Mouse (Mus musculus) midbrain, embryonic 15.5 days (tissue): ENCODE data around the gene Crygd. TPM values are rescaled to one million over a fixed set of nuclear protein-coding genes. Genes with fewer than 3 reads are reported as not detected.
A peak's percentile ranks its signal among the peaks of the same experiment; 100 is the strongest.

Source experiments
- ATAC-seq: fragments of 200-750 bp; cut with Nextera tagmentation; replicated peaks from 2 replicates; pipeline ENCODE4 v1.8.0; 2017; ENCODE audit warnings: moderate TSS enrichment
- H3K27ac ChIP-seq: fragments of 300-500 bp; sonication (generic); 2 replicates; pipeline ENCODE4 v1.5.1; 2015; ENCODE audit warnings: mild to moderate bottlenecking, inconsistent platforms
- H3K27me3 ChIP-seq: fragments of 300-500 bp; sonication (generic); replicated peaks from 2 replicates; pipeline ENCODE4 v1.6.1; 2015; ENCODE audit warnings: inconsistent platforms
- H3K36me3 ChIP-seq: fragments of 300-500 bp; sonication (generic); replicated peaks from 2 replicates; pipeline ENCODE4 v1.6.1; 2015; ENCODE audit warnings: inconsistent platforms
- H3K4me1 ChIP-seq: fragments of 300-500 bp; sonication (generic); 2 replicates; pipeline ENCODE4 v1.6.1; 2015; ENCODE audit warnings: inconsistent platforms
- H3K4me2 ChIP-seq: fragments of 300-500 bp; sonication (generic); 2 replicates; pipeline ENCODE4 v1.6.1; 2015; ENCODE audit warnings: inconsistent platforms, mild to moderate bottlenecking, moderate library complexity
- H3K4me3 ChIP-seq: fragments of 300-500 bp; sonication (generic); 2 replicates; pipeline ENCODE4 v1.5.1; 2015; ENCODE audit warnings: mild to moderate bottlenecking, inconsistent platforms
- H3K9ac ChIP-seq: fragments of 300-500 bp; sonication (generic); 2 replicates; pipeline ENCODE4 v1.6.1; 2015; ENCODE audit warnings: mild to moderate bottlenecking, inconsistent platforms
- H3K9me3 ChIP-seq: fragments of 300-500 bp; sonication (generic); 2 replicates; pipeline ENCODE4 v1.6.1; 2016; ENCODE audit warnings: inconsistent platforms
- WGBS: fragments of 180-500 bp; shearing (Covaris S2); methylation state at CpG from one replicate; pipeline ENCODE4 v1.1.7; 2015; ENCODE audit warnings: mixed read lengths; 5-methylcytosine and 5-hydroxymethylcytosine counted together
- polyA plus RNA-seq: library from polyadenylated mRNA; unstranded; fragments of >200 nt; fragmentation: Nextera tagmentation; extraction: Ambion mirVana; gene quantifications from 2 replicates; pipeline ENCODE4 v1.2.1, GENCODE M21; 2015

Crygd gene
- polyA plus RNA-seq, result not detected in 2 replicates

DNA sequence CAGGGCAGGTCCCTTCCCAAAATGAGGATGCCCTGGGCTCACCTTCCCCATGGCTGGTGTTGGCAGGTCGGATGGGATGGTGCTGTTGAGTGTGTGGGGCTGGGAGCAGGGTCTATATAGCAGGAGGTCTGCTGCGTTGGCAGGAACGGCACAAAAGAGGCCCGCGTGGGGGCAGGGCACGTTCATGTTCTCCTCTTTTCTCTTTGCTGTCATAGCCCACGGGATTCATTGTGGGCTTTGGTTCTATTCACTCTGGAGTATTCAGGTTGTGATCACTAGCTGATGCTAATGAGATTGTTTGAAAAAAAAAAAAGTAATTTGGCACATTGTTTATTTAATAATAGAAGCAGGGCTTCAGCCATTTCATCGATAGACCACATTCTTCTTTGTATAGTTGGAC is at the start of gene Crygd:
Gene Crygd (minus strand): TSS at position 101 of the 400 bp plus-strand sequence.
- Histone ChIP-seq H3K4me1 (no peaks in the 10 kb centered on the region), H3K4me2 (no peak within 1 kb of the TSS), H3K27me3 (no peaks in the 10 kb centered on the region), H3K9me3 (no peaks in the 10 kb centered on the region), H3K9ac (no peak within 1 kb of the TSS), H3K27ac (no peak within 1 kb of the TSS), H3K36me3 (no peaks in the 10 kb centered on the region), H3K4me3 (no peak within 1 kb of the TSS)
- no peak for ATAC-seq
- WGBS, result 58% methylated on average over 8 of the region's 8 CpGs

DNA sequence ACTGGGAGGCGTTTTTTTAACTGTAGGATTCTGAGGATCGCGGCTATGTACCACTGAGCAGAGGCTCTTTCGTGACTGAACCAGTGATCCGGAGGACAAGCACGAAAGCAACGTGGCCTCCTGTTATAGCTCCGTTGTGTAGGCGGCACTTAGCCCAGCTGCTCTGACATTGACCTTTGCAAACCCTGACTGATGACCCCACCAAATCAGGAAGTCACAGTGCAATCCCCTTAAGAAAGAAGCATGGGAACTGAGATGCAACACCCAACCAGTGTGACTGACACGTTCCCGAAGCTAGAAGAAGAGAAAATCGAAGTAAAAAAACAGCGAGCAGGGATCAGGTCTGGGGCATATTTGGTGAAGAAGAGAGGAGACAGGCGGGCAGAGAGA is 49.5 kb upstream of the Crygd start:
- Histone ChIP-seq H3K27me3 (no peaks in the 10 kb centered on the region), H3K4me2 (peak overlapping the region; percentile 31; the same call in 1 of the 2 replicates), H3K9ac (no peak overlapping the region), H3K4me3 (no peak overlapping the region), H3K36me3 (no peaks in the 10 kb centered on the region), H3K27ac (no peak overlapping the region), H3K9me3 (no peaks in the 10 kb centered on the region), H3K4me1 (0 out of 2 replicates have a peak, but pooled peaks cover 2% of the 10 kb centered on the region)
- WGBS, result 53% methylated on average over 14 of the region's 14 CpGs
- no peak for ATAC-seq

DNA sequence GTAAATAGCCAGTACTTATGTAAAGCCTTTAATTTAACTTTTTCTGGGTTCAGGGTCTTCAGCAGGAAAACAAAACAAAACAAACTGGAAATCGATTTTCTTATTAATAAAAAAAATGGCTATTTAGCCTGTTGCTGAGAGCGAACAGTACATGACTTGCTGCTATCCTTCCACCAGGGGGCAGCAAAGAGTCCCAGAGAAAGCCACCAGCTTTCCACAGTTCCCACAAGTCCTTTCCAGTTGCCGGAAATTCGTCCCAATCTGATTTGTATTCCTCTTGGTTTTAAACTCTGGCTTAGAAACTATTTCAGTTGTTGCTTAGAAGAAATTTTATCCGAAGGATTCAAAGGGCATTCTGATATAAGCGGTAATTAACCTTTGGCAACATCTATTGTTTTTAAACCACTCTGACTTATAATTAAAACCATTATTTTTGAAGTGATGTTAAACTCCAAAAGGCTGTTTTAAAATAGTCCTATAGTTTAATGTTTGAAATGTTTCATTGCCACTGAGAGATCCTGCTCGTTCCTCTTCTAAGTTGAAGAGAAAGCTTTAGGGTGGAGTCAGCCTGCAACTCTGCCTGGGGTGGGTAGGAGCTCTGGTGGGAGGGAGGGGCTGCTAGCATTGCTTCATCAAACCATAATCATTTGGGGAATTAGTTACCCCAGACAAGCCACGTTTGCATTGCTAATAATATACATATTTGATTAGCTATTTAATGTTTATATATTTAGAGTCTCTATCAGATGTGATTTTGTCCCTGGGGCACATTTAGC is 49.0 kb upstream of the Crygd start:
- H3K27ac ChIP-seq, result no peak overlapping the region
- H3K4me3 ChIP-seq, result no peak overlapping the region
- no peaks in the 10 kb centered on the region for H3K27me3 ChIP-seq
- WGBS, result 12% methylated on average over 8 of the region's 8 CpGs
- H3K36me3 ChIP-seq, result no peaks in the 10 kb centered on the region
- peak overlapping the region; percentile 31 for H3K4me2 ChIP-seq
- 0 out of 2 replicates have a peak, but pooled peaks cover 2% of the 10 kb centered on the region for H3K4me1 ChIP-seq
- no peak overlapping the region for H3K9ac ChIP-seq
- H3K9me3 ChIP-seq, result no peaks in the 10 kb centered on the region
- peak; percentile 81 for ATAC-seq

DNA sequence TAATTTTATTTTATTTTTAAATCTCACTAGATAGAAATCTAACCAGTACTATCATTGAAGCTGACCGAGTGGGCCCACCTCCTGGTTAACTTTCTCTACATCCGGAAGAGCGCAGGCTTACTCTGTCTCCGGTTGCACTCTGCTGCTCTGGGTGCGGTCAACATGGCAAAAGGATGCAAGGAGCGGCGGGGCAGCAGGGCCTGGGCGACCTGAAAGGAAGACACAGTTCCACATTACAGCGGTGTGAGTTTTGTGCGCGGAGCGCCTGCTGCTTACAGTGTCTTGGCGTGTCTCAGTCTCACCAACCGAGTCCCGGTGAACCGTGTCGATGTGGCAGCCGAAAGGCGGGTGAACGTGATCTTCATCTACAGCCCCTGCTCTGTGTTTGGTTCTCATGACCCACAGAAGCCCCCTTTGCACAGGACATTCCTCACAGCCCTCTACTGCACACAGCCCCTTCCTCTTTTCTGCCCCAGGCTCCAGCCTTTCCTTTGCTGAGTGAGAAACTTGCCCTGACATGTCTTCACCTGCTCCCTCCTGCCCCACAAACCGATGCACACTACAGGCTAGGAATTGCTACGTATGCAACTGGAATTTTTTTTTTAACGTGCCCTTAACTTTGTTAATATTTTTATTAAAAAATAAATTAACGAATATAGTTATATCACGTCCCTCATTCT is 46.6 kb upstream of the Crygd start:
- H3K4me2 ChIP-seq, result no peak overlapping the region
- 77% methylated on average over 25 of the region's 25 CpGs for WGBS
- no peak overlapping the region for H3K27ac ChIP-seq
- H3K9me3 ChIP-seq, result no peaks in the 10 kb centered on the region
- no peak overlapping the region for H3K9ac ChIP-seq
- H3K4me1 ChIP-seq, result 0 out of 2 replicates have a peak, but pooled peaks cover 2% of the 10 kb centered on the region
- H3K4me3 ChIP-seq, result no peak overlapping the region
- H3K36me3 ChIP-seq, result no peaks in the 10 kb centered on the region
- no peaks in the 10 kb centered on the region for H3K27me3 ChIP-seq
- ATAC-seq, result no peak

DNA sequence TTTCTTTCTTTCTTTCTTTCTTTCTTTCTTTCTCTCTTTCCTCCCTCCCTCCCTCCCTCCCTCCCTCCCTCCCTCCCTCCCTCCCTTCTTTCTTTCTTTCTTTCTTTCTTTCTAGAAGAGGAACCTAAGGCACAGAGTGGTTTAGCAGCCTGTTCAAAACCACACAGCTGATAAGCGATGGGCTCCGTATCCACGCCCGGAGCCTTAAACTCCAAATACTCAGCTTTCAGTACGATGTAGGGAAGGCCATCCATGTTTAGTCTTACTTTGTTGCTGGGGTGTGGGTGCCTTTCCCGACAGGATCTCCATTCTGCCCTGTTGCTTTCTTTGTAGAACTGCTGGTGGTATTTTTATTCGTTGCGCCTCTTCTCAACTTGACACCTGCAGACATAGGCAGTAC is 45.9 kb upstream of the Crygd start:
- WGBS, result 92% methylated on average over 8 of the region's 8 CpGs

DNA sequence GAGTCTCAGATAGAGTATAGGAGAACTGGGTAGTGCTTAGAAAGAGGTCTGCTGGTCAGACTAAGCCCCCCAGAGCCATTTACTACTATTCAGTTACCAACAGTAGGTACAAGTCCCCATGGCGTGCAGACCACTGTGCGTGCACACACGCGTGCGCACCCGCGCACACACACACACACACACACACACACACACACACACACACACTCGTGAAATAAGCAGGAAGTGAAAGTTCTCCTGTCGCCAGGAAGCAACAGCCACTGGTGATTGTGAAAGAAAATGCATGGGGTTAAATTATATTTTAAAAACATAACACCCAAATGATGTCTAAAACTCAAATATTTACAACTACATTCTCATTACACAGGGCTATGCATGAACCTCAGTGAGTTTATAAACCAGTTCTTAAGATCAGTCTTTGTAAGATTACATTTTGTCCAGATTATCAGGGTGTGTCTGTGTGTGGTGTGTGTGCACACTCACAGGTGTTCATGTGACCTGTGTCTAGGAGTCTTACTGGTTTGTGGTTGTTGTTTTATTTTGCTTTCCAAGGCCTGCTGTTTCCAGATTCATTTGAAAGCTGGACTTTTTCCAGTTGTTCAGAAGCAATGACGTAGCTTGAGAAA is 44.5 kb upstream of the Crygd start:
- no peak for ATAC-seq
- 88% methylated on average over 10 of the region's 10 CpGs for WGBS
- no peak overlapping the region for H3K9ac ChIP-seq
- H3K4me2 ChIP-seq, result no peak overlapping the region
- H3K27me3 ChIP-seq, result no peaks in the 10 kb centered on the region
- 0 out of 2 replicates have a peak, but pooled peaks cover 2% of the 10 kb centered on the region for H3K4me1 ChIP-seq
- H3K9me3 ChIP-seq, result no peaks in the 10 kb centered on the region
- H3K4me3 ChIP-seq, result no peak overlapping the region
- H3K36me3 ChIP-seq, result no peaks in the 10 kb centered on the region
- no peak overlapping the region for H3K27ac ChIP-seq

More for the DNA sequence above, 45.9 kb upstream of the Crygd start:
- Histone ChIP-seq H3K36me3 (no peaks in the 10 kb centered on the region), H3K4me3 (no peak overlapping the region), H3K4me1 (0 out of 2 replicates have a peak, but pooled peaks cover 2% of the 10 kb centered on the region), H3K27ac (no peak overlapping the region), H3K9me3 (no peaks in the 10 kb centered on the region), H3K4me2 (no peak overlapping the region), H3K27me3 (no peaks in the 10 kb centered on the region), H3K9ac (no peak overlapping the region)
- ATAC-seq, result no peak

DNA sequence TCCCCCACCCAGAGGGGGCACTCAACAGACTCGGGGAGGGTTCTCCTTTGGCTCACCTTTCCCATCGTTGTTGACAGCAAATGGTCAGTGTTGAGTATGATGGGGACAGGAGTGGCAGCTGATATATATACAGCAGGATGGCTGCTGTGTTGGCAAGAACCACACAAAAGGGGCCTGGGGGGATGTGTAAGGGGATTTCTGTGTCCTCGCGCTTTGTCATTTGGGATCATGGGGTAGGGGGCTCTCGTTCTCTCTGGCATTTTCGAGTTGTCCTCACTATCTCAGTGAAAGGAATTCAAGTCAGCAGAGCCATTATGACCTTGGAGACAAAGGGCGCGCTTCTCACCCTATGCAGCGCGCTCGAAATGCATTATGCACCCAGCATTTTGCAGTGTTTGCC is 40.0 kb upstream of the Crygd start, which contains the start of gene Cryga:
Gene Cryga (minus strand): TSS at position 101 of the 400 bp plus-strand sequence.
- Histone ChIP-seq H3K4me1 (no peaks in the 10 kb centered on the region), H3K4me2 (no peak within 1 kb of the TSS), H3K27ac (no peak within 1 kb of the TSS), H3K36me3 (no peaks in the 10 kb centered on the region), H3K4me3 (no peak within 1 kb of the TSS), H3K9me3 (no peaks in the 10 kb centered on the region), H3K27me3 (no peaks in the 10 kb centered on the region), H3K9ac (no peak within 1 kb of the TSS)
- WGBS, result 86% methylated on average over 11 of the region's 11 CpGs
- ATAC-seq, result no peak

DNA sequence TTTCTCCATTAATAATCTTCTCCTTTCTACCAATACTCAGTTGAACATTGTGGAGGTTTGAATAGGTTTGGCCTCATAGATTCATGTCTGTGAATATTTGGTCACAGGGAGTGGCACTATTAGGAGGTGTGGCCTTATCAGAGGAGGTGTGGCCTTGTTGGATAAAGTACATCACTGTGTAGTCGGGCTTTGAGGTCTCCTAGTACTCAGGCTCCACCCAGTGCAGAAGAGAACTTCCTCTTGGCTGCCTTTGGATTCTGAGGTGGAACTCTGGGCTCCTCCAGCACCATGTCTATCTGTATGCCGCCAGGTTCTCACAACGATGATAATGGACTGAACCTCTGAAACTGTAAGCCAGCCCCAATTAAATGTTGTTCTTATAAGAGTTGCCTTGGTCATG is 33.7 kb upstream of the Crygd start:
- H3K36me3 ChIP-seq, result no peaks in the 10 kb centered on the region
- H3K9me3 ChIP-seq, result no peaks in the 10 kb centered on the region
- no peak overlapping the region for H3K4me2 ChIP-seq
- H3K27me3 ChIP-seq, result no peaks in the 10 kb centered on the region
- WGBS, result 89% methylated on average over 3 of the region's 3 CpGs
- H3K27ac ChIP-seq, result no peak overlapping the region
- no peak overlapping the region for H3K4me3 ChIP-seq
- H3K9ac ChIP-seq, result no peak overlapping the region
- no peak for ATAC-seq
- no peaks in the 10 kb centered on the region for H3K4me1 ChIP-seq

DNA sequence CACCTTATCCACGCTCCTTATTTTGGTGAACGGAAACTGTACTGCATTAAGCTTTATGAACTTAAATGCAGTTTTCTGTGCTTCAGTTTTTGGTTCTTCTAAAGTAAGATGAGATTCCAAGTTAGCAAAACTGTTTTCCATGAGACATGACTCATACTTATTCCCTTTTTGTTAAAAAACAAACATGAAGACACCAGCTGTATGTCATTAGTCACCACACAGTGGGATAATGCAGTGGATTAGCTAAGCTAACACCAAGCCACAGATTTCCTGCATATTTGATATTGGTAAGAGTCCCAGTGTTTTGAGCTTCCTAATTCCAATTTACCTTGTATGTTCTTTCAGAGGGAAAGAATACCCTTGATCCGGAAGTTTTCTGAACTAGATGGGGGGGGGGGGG is 28.3 kb upstream of the Crygd start:
- ATAC-seq, result no peak
- Histone ChIP-seq H3K9ac (no peak overlapping the region), H3K4me2 (no peak overlapping the region), H3K27me3 (no peaks in the 10 kb centered on the region), H3K9me3 (no peaks in the 10 kb centered on the region), H3K36me3 (no peaks in the 10 kb centered on the region), H3K4me3 (no peak overlapping the region), H3K4me1 (no peaks in the 10 kb centered on the region), H3K27ac (no peak overlapping the region)
- WGBS, result 92% methylated on average over 3 of the region's 3 CpGs

DNA sequence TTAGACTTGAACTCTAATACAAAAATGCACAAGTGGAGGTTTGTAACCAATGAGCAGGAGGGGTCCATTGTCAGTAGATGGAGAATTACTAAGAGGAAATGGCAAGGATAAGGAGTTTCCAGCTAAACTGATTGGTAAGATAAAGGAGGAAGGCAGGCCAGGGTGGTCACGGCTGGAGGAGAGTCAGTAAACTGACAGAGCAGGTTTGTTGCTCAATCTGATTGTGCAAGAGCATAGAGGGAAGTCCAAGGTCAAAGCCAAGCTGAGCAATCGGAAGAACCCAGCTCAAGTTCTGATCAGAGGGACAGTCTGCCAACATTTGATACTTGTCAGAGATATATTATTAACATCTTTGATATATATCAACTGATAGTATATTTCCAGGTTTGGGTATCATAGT is 27.1 kb upstream of the Crygd start:
- H3K4me2 ChIP-seq, result no peak overlapping the region
- H3K9ac ChIP-seq, result no peak overlapping the region
- no peak for ATAC-seq
- H3K27me3 ChIP-seq, result no peaks in the 10 kb centered on the region
- WGBS, result 89% methylated on average over 2 of the region's 2 CpGs
- no peaks in the 10 kb centered on the region for H3K36me3 ChIP-seq
- H3K4me1 ChIP-seq, result no peaks in the 10 kb centered on the region
- no peak overlapping the region for H3K27ac ChIP-seq
- H3K4me3 ChIP-seq, result no peak overlapping the region
- H3K9me3 ChIP-seq, result no peaks in the 10 kb centered on the region

- Histone ChIP-seq H3K9me3 (no peaks in the 10 kb centered on the region), H3K4me2 (no peak overlapping the region), H3K27ac (no peak overlapping the region), H3K9ac (no peak overlapping the region), H3K4me1 (no peaks in the 10 kb centered on the region), H3K27me3 (no peaks in the 10 kb centered on the region), H3K36me3 (no peaks in the 10 kb centered on the region), H3K4me3 (no peak overlapping the region)
- ATAC-seq, result no peak
- 83% methylated on average over 6 of the region's 6 CpGs for WGBS
Measured at GRCm38 (mm10) chr1:65088567-65089356, 25.5 kb upstream of the Crygd start.

DNA sequence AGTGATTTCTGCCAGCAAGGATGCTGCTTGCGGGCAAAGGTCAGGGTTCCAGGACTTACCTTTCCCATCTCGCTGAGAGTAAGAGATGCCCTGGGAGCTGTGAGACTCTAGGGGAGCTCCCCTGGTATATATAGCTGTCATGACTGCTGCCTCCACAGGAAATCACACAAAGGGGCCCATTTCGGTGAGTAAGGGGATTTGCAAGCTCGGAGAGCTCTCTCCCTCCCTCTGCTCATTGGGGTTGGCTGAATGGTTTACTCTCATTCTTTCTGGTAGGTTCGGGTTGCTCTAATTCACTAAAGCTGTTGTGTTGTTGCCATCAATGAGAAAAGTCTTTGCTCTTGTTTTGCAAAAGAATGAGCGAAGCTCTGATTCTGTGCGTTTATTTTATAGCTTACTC is 18.9 kb upstream of the Crygd start, which contains the start of gene Crygb:
Gene Crygb (minus strand): TSS at position 101 of the 400 bp plus-strand sequence.
- Histone ChIP-seq H3K4me1 (no peaks in the 10 kb centered on the region), H3K36me3 (no peaks in the 10 kb centered on the region), H3K4me2 (no peak within 1 kb of the TSS; the same call in 1 of the 2 replicates), H3K9me3 (no peaks in the 10 kb centered on the region), H3K27ac (no peak within 1 kb of the TSS), H3K9ac (no peak within 1 kb of the TSS), H3K4me3 (no peak within 1 kb of the TSS), H3K27me3 (no peaks in the 10 kb centered on the region)
- ATAC-seq, result no peak
- 25% methylated on average over 7 of the region's 7 CpGs for WGBS
